Mouse (Mus musculus) heart, adult 11 months (tissue): ENCODE results near the gene Msrb3.

Source experiments
- DNase-seq: peaks from one replicate; pipeline ENCODE4 v3.0.0; 2022

Msrb3 gene

GRCm38 (mm10) chr10:120857531-120858001 is 41.3 kb downstream of the Msrb3 start:
- peak; percentile 84 for DNase-seq

GRCm38 (mm10) chr10:120854329-120854728 is 44.6 kb downstream of the Msrb3 start:
- DNase-seq = peak; percentile 84

GRCm38 (mm10) chr10:120853816-120854215 is 45.1 kb downstream of the Msrb3 start:
- peak; percentile 12 for DNase-seq

- peak; percentile 64 for DNase-seq
Observed at GRCm38 (mm10) chr10:120851196-120851781, 47.6 kb downstream of the Msrb3 start.

GRCm38 (mm10) chr10:120850391-120851195 is 48.3 kb downstream of the Msrb3 start:
- DNase-seq = peak; percentile 85

GRCm38 (mm10) chr10:120848677-120849076 is 50.2 kb downstream of the Msrb3 start:
- DNase-seq = peak; percentile 27

GRCm38 (mm10) chr10:120847785-120848184 is 51.1 kb downstream of the Msrb3 start:
- peak; percentile 2 for DNase-seq

GRCm38 (mm10) chr10:120839966-120840365 is 58.9 kb downstream of the Msrb3 start:
- DNase-seq = peak; percentile 65

DNA sequence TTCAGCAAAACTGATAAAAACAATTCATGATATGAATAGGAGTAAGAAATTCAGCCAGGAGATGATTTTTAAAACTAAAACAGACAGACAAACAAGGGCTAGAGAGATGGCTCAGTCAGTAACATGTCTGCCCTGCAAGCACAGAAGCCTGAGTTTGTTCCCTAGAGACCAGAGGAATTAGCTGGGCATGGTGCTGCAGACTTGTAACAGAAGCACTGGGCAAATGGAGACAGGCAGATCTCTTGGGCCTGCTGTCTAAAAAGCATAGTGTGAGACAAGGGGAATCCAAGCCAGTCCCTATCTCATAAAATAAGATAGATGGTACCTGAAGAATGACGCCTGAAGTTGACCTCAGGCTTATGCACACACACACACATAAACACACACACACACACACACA is 64.4 kb downstream of the Msrb3 start:
- peak; percentile 62 for DNase-seq

DNA sequence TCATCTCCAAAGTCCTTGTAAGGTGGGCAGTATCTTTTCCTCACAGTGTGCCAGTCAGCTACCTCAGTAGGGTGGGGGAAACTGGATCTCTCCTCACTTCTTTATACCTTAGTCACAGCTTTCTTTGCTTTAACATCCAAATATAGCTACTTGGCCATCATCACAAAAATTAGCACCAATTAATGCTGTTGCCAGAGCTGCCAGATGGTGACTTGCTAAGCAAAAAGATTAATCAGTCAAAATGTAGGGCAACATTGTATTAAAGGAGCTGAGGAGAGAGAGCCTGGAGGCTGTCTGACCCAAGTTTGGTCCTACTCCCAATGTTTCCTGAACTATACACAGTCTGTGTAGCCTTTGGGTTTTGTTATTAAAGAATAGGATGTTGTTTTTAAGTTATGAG is 65.1 kb downstream of the Msrb3 start:
- no peak for DNase-seq

DNA sequence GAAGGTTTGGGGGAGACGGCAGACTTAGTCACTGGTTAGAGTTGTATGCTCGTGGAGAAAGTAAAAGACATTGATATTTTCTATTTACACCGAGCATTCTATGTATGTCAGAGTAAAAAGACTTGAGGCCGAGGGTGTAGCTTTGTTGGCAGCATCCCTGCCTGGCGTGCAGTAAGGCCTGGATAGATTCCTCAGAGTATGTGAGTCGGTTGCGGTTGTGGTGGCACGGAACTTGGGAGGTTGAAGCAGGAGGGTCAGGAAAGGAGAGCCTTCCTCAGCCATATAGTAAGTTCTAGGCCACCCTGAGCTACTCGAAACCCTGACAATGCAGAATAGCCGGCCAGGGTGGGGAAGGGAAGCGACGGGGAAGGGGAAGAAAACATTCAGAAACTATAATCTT is 71.1 kb downstream of the Msrb3 start:
- peak; percentile 65 for DNase-seq

DNA sequence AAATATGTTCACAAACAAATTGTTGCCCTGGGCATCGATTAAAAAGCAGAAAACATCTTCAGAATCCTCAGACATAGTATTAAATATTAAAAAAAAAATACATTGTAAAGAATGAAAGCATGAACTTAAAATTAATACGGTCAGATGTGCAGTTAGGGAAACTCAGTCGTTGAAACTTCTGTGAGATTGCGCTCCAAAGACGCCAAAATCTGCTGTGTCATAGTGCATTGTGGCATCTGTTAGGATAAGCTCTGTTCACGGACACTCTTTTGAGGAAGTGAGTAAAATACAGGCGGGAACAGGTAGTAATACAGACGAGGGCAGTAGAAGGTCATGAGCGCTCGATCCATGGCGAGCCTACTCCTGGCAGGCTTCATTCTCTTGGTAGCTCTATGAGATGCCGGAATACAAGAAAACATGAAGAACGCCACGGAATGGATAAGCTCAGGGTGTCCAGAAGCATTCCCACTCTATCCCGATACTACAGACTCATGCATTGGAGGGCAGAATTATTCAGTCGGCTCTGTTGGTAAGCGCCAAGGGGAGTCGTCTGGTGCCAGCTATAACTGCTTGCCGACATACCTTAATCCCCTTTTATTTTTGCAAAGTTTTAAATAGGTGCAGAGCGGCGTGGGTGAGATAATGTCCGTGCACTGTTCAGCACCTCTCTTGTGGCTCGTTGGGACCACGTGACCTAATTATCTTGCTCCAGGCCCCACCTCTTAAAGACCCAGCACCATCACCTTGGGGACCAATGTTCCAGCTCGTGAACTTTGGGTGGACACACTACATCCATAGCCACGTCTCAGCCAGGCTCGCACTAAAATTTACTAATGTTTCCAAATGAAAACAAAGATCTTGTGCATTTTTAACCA is 71.9 kb downstream of the Msrb3 start:
- DNase-seq = peak; percentile 74

DNA sequence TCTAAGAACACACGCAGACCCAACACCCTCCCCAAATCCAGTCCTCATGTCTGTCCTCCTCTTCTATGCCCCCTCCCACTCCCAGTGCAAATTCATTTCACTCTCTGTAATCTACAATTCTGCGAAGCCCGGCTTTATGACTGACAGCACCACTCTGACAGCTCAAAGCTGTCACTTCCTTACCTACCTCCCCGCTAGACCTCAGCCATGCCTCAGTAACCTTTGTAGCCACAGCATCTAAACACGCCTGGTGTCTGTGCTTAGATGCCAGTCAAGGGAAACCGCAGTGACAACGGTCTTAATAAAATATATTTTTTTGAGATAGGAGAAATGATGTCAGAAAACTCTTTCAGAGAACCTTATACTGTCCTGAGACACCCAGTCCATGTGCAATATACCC is 72.5 kb downstream of the Msrb3 start:
- DNase-seq = peak; percentile 67

DNA sequence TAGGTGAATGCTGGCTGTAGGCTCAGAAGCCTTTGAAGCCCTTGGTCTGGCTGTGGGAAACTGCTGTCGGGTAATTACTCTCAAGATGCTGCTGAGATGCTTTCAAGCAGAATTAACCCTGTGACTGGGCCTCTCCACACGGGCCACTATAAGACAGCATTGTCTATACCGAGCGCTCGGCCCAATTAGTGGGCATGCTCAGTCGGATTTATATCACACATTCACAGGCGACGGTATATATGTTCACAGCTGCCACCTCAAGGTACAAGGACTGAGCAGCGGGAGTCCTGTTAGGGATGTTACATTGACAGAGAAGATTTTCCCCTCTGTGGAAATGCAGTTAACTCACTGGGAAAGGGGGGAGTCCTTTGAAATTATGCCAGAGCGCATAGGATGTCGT is 73.3 kb downstream of the Msrb3 start:
- peak; percentile 85 for DNase-seq

GRCm38 (mm10) chr10:120821491-120822358 is 77.2 kb downstream of the Msrb3 start:
- peak; percentile 80 for DNase-seq

GRCm38 (mm10) chr10:120820781-120821300 is 78.1 kb downstream of the Msrb3 start:
- DNase-seq = peak; percentile 6

GRCm38 (mm10) chr10:120815290-120815689 is 83.6 kb downstream of the Msrb3 start:
- peak; percentile 85 for DNase-seq

DNA sequence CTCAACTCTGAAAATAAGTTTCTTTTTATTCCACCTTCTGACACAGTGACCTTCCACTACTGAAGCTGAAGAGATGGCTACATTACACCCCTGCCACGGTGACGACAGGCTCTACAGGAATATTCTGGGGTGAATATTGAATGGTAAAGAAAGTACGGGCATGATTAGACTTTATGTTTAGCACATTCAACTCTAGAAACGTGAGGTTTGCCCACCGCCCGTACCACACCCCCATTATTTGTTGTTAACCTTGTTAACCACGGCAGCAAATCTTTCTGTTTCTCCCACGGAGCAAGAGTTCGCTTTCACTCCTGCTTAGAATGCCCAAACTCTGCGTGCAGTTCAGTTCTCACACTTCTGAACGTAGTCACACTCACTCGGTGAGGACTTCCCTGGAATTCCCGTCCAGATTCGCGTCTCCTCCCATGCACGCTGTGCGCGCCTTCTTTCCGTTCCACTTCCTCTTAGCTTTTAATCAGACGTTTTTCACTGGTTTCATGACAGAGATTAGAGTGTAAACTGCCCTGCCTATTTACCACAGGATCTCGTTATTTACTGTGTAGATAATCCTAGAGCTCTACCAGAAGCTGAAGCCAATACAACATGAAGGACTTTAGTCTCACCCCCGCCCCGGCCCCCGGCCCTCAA is 87.0 kb downstream of the Msrb3 start:
- DNase-seq = peak; percentile 46

DNA sequence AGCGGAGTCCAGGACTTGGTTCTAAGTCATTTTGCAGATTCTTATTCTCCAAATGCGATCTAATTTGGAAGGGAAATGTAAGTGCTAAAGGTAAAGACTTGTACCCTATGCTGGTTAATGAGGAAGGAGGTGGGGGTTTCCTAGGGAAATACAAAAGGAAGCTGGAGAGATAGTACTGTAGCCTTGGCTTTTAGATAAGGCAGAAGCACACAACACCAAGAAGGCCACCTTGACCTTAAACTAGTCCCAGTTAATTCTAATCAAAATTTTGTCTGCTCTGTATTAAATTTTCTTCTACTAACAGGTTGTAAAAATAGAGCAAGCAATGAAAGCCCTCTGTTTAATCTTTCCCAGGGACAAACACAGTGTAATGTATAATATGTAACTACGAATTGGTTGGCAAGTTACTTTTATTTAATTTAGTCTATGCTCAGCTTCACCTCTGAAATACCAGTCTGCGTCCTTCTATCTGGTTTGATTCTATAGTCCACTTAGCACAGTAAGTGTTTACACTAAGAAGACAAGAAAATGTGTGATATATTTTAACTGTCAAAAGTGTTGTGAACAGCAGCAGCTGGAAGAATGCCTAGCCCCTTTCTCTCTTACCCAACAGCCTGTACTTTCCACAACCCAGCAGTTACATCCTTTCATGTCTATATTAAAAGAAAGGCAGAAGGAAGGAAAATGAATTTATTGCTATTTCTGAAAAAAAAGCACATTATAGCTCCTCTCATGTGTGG is 87.9 kb downstream of the Msrb3 start:
- peak; percentile 52 for DNase-seq

DNA sequence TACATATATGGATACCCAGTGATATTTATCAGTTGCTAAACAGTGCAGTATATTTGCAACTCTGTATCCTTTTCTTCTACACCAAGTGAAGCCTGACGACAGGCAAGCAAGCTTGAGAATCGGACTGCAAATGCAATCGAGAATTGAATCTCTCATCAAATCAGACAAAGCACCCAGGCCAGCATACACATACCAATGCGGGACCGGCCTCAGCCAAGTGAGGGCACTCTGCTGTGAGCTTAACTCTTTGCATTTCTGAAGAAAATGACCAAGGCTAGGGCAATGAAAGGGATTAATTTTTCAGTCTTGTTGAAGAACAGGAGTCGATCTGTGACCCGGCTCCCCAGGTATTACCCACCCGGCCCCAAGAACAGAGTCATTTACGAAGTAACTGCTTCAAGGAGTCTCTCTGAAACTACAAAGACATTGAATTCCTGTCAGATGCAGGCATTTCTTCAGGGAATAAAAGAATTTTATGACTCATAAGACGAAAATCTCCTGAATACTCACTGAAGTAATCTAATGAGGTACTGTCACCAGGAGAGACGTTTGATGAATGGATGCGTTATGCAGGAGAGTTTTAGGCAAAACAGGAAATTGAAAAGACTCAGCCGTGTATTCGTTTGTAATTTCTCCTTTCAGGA is 88.7 kb downstream of the Msrb3 start:
- peak; percentile 46 for DNase-seq
